Mouse (Mus musculus) MEL (cell line): Measurements from ENCODE around the gene Pde4b.

Source experiments
- CHD2 ChIP-seq: IDR thresholded peaks from 2 replicates; pipeline ENCODE4 v1.6.1; 2011; ENCODE audit warnings: low read length, improper control_type of control experiment
- CTCF ChIP-seq, 3 experiments: IDR thresholded peaks in 2 of 3; conservative IDR thresholded peaks in 1 of 3; 2 replicates each; pipeline ENCODE4 v1.5.1; 2011 to 2012; ENCODE audit warnings: low read length in 3 of 3, low read depth in 2 of 3, mild to moderate bottlenecking in 2 of 3, improper control_type of control experiment in 1 of 3, inconsistent platforms in 1 of 3, mixed read lengths in 1 of 3, moderate library complexity in 1 of 3; ENCODE audit not compliant: control insufficient read depth in 1 of 3, insufficient read depth in 1 of 3, poor library complexity in 1 of 3, severe bottlenecking in 1 of 3
- EP300 ChIP-seq, 2 experiments: IDR thresholded peaks; 2 replicates each; pipeline ENCODE4 v1.6.1; 2011; ENCODE audit warnings: improper control_type of control experiment in 2 of 2, low read length in 2 of 2, low read depth in 1 of 2, mild to moderate bottlenecking in 1 of 2
- ETS1 ChIP-seq: IDR thresholded peaks from 2 replicates; pipeline ENCODE4 v1.6.1; 2012; ENCODE audit warnings: low read depth, mild to moderate bottlenecking, inconsistent platforms, low read length, improper control_type of control experiment, moderate library complexity
- TAL1 ChIP-seq: IDR thresholded peaks from 2 replicates; pipeline ENCODE4 v1.6.1; 2012; ENCODE audit warnings: mild to moderate bottlenecking, inconsistent platforms, low read length, moderate library complexity, mixed read lengths

- TF ChIP-seq CTCF (IDR thresholded peaks at IDR 0.05 in 2 of 3, conservative IDR thresholded peaks at IDR 0.05 in 1 of 3; ENCODE audit: control insufficient read depth in 1 of 3, insufficient read depth in 1 of 3, low read depth in 2 of 3, low read length in 3 of 3, poor library complexity in 1 of 3, severe bottlenecking in 1 of 3) (no peak), TAL1 (no peak), EP300 (IDR thresholded peaks at IDR 0.05; ENCODE audit: low read depth in 1 of 2, low read length in 2 of 2) (no peak), CHD2 (no peak), ETS1 (no peak)
Measured at GRCm38 (mm10) chr4:102310630-102311029, 223.3 kb downstream of the Pde4b start.
